Mouse (Mus musculus): ENCODE results near the gene Rusc1. TPM values are rescaled to one million over a fixed set of nuclear protein-coding genes. Genes with fewer than 3 reads are reported as not detected.

Gene Rusc1
- polyA plus RNA-seq, 1 experiment from 2014 or later, result 19.4 TPM

DNA sequence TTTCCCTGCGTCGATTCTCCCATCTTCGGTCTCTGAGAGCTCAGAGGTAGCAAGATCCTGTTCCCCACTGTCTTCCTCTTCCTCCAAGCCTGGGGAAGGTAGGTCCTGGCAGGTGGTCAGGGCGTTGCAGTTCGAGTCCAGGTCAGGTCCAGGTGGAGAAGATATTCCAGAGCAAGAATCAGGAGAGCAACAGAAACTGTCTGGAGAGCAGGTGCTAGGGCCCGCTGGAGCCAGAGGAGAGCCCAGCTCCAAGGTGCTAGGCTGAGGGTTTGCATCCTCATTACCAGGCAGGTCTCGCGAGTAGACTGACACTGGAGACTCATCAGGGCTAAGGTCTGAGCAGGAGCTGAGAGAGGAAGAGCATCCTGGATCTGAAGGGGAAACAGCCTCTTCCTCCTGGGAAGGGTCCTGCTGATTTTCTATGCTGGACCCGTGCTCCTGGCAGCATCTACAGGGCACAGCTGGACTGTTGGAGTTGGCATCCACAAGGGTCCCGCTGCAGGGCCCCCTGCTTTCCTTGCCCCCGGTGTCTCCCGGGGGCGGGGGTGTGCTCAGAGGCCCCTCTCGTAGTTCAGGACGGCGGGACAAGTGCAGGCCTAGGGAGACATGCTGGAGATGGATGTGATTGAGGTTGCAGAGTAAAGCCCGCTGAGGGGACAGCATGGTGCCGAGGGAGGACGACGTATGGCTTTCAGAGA, 1.2 kb downstream of the Rusc1 start:
- Histone ChIP-seq H3K27ac (replicated peaks) (no peak overlapping the region), H3K9ac (ENCODE audit: low read length) (no peak overlapping the region), H3K9me3 (ENCODE audit: control insufficient read depth, low read length) (no peaks in the 10 kb centered on the region), H3K4me1 (replicated peaks; ENCODE audit: control insufficient read depth, insufficient read depth) (peaks cover 9% of the 10 kb centered on the region; the same call in 1 of the 2 replicates), H3K4me2 (replicated peaks; ENCODE audit: low read depth) (peak overlapping the region; percentile 100), H3K4me3 (ENCODE audit: low read depth, low read length) (peak overlapping the region; percentile 64; the same call in 1 of the 2 replicates), H3K36me3 (ENCODE audit: control insufficient read depth, insufficient read depth, low read length) (peaks cover 12% of the 10 kb centered on the region; the same call in 1 of the 2 replicates), H3K27me3 (ENCODE audit: control insufficient read depth, insufficient read depth, low read length) (no peaks in the 10 kb centered on the region)
- ATAC-seq (ENCODE audit: low FRiP score, low TSS enrichment) (no peak), DNase-seq (ENCODE audit: low spot score) (no peak)
- 30% methylated on average over 20 of the region's 20 CpGs for WGBS
- TF ChIP-seq EP300 (optimal IDR thresholded peaks at IDR 0.05) (no peak), CTCF (IDR thresholded peaks at IDR 0.05; ENCODE audit: low read depth) (no peak)

DNA sequence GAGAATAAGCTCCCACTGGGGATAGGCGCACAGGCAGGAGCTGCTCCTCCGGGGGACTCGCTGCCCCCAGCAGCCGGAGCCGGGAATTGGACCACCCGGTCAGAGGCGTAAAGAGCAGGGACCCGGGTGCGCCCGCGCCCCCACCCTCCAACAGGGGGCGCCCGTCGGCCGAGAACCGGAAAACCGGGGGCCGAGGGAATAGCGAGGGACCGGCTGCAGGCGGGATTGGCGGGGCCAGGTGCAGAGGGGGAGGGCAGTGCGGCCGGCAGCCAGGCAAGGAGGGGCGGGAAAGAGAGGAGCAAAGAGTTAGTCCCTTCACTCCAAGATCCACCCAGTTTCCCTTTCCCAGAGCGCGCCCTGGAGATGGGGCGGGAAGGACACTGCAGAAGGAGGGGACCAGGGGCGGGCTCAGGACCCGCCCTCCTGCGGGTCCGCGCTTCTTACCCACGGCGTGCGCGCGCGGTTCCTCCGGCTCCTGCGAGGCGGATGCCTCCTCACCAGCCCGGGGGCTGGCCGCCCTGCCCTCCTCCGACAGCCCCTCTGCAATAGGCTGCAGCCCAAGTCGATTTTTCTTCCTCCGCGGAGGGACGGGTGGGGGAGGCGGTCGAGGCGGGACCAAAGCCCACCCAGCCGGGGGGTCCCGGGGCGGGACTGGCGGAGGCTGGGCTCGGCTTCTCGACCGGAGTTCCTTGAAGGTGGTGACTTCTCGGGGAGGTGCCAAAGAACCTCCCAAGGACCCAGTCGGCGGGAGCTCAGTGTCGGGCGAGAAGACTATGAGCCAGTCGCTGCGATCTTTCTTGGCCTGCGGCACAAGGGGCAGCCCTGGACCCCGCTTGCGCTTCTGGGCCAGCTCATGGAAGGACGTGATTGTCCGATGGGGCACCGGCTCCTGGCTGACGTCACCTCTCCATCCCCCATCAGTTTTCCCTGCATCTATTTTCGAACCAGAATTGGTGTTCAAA, 2.1 kb downstream of the Rusc1 start:
- Histone ChIP-seq H3K4me2 (replicated peaks; ENCODE audit: low read depth) (peak overlapping the region; percentile 100), H3K9me3 (ENCODE audit: control insufficient read depth, low read length) (no peaks in the 10 kb centered on the region), H3K27me3 (ENCODE audit: control insufficient read depth, insufficient read depth, low read length) (no peaks in the 10 kb centered on the region), H3K9ac (ENCODE audit: low read length) (peak overlapping the region; percentile 73), H3K27ac (replicated peaks) (peak overlapping the region; percentile 91), H3K36me3 (ENCODE audit: control insufficient read depth, insufficient read depth, low read length) (peaks cover 8% of the 10 kb centered on the region; the same call in 1 of the 2 replicates), H3K4me1 (replicated peaks; ENCODE audit: control insufficient read depth, insufficient read depth) (peaks cover 9% of the 10 kb centered on the region; the same call in 1 of the 2 replicates), H3K4me3 (ENCODE audit: low read depth, low read length) (peak overlapping the region; percentile 64)
- ATAC-seq (ENCODE audit: low FRiP score, low TSS enrichment), result peak; percentile 53
- WGBS, result under 1% methylated on average over 62 of the region's 74 CpGs
- TF ChIP-seq EP300 (optimal IDR thresholded peaks at IDR 0.05) (peak; percentile 5), CTCF (IDR thresholded peaks at IDR 0.05; ENCODE audit: low read depth) (peak; percentile 87)
- peak; percentile 87 for DNase-seq (ENCODE audit: low spot score)

DNA sequence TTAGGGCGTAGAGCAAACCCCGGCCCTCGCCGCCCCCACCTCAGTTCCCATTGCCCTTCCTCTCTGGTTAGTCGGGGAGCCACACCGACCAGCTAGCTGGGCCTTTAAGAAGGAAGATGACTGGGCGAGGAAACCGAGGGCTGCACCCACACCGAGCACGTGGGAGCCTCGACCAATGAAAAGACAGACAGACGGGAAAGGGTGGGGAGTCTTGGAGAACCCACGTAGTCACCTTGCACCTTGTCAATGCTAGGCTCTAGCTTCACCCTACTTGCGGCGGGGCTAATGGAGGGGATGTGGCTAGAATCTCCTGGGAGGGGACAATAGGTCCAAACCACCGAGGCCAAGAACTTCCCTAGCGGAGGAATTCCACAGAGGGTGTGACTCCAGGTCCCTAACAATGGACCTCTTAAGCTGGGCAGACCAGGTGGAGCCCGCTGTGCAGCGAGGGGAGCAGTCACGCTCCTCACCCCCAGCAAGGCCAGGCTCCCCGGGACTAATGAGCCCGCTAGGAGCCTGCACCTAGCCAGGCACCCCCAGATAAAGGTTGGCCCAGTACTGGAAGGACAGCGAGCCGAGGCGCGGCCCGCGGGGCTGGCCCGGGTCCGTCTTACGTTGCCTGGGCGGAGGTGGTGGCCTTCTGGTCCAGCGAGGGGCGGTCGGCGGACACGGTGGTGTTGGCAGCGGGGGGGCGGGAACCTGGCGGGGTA, 3.1 kb downstream of the Rusc1 start:
- Histone ChIP-seq H3K27ac (replicated peaks) (peak overlapping the region; percentile 91), H3K4me2 (replicated peaks; ENCODE audit: low read depth) (peak overlapping the region; percentile 100), H3K4me3 (ENCODE audit: low read depth, low read length) (peak overlapping the region; percentile 64), H3K27me3 (ENCODE audit: control insufficient read depth, insufficient read depth, low read length) (no peaks in the 10 kb centered on the region), H3K9ac (ENCODE audit: low read length) (peak overlapping the region; percentile 73), H3K9me3 (ENCODE audit: control insufficient read depth, low read length) (no peaks in the 10 kb centered on the region), H3K4me1 (replicated peaks; ENCODE audit: control insufficient read depth, insufficient read depth) (peaks cover 9% of the 10 kb centered on the region; the same call in 1 of the 2 replicates), H3K36me3 (ENCODE audit: control insufficient read depth, insufficient read depth, low read length) (peaks cover 3% of the 10 kb centered on the region; the same call in 1 of the 2 replicates)
- ATAC-seq (ENCODE audit: low FRiP score, low TSS enrichment), result peak; percentile 87
- under 1% methylated on average over 35 of the region's 40 CpGs for WGBS
- TF ChIP-seq CTCF (IDR thresholded peaks at IDR 0.05; ENCODE audit: low read depth) (no peak), EP300 (optimal IDR thresholded peaks at IDR 0.05) (no peak)
- peak; percentile 93 for DNase-seq (ENCODE audit: low spot score)

DNA sequence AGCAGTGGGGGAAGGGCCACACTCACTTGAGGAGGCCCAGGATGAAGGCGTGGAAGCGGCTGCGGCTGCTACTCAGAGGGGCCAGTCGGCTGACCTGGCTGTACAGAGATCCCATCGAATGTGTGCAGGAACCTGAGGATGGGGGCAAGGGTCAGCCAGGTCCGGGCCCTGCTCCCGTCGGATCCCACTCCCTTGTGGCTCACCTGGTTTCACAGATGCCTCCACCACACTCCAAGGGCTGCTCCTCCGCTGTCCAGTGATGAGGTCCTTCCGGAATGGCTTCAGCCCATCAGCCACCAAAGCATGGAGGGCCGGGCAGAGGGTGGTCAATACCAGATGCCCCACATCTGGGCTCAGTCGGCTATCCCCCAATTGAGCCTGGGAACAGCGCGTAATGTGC, 4.1 kb downstream of the Rusc1 start:
- H3K4me1 ChIP-seq (replicated peaks; ENCODE audit: control insufficient read depth, insufficient read depth), result peaks cover 9% of the 10 kb centered on the region; the same call in 1 of the 2 replicates
- H3K27ac ChIP-seq (replicated peaks), result no peak overlapping the region; the same call in 1 of the 2 replicates
- no peaks in the 10 kb centered on the region; the same call in 1 of the 2 replicates for H3K36me3 ChIP-seq (ENCODE audit: control insufficient read depth, insufficient read depth, low read length)
- peak overlapping the region; percentile 100 for H3K4me2 ChIP-seq (replicated peaks; ENCODE audit: low read depth)
- no peak for ATAC-seq (ENCODE audit: low FRiP score, low TSS enrichment)
- TF ChIP-seq CTCF (IDR thresholded peaks at IDR 0.05; ENCODE audit: low read depth) (no peak), EP300 (optimal IDR thresholded peaks at IDR 0.05) (no peak)
- H3K27me3 ChIP-seq (ENCODE audit: control insufficient read depth, insufficient read depth, low read length), result no peaks in the 10 kb centered on the region
- H3K9ac ChIP-seq (ENCODE audit: low read length), result peak overlapping the region; percentile 64
- no peaks in the 10 kb centered on the region for H3K9me3 ChIP-seq (ENCODE audit: control insufficient read depth, low read length)
- WGBS, result 54% methylated on average over 14 of the region's 14 CpGs
- no peak for DNase-seq (ENCODE audit: low spot score)
- H3K4me3 ChIP-seq (ENCODE audit: low read depth, low read length), result peak overlapping the region; percentile 64

DNA sequence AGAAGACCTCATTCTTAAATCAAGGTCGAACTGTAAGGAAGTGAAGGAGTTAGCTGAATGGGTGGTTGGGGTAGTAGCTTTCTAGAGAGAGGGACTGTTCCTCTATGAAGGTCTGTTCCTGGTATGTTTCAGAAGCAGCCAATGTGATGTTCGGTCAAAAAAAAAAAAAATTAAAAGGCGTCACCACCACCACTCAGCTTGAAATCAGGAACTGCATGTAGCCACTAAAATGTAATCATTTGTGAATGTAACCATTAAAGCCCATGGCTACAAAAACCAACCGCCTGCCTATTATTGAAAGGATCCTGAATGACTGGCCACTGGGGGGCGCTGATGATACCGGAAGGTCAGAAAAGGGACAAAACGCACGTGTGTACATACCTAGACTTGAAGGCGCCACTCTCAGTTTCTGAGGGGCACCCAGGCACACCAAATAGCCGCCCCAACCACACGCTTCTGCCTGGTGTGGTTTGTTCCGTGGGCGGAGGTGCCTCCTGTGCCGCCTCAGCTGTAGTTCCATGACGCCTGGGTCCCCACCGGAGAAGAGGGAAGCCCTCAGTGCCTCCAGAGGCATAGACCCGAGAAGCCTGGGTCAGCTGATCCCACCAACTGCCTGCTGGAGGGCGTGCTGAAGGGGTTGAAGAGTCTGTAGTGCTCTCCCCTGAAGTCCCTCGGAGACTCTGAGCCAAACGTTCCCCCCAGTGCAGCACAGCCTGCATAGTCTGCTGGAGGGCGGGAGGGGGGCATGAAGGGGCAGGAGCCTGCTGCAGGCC, 5.6 kb downstream of the Rusc1 start:
- H3K4me1 ChIP-seq (replicated peaks; ENCODE audit: control insufficient read depth, insufficient read depth), result peaks cover 9% of the 10 kb centered on the region; the same call in 1 of the 2 replicates
- ATAC-seq (ENCODE audit: low FRiP score, low TSS enrichment), result peak; percentile 16; the same call in 1 of the 2 replicates

More for the DNA sequence above, 5.6 kb downstream of the Rusc1 start:
- no peaks in the 10 kb centered on the region; the same call in 1 of the 2 replicates for H3K36me3 ChIP-seq (ENCODE audit: control insufficient read depth, insufficient read depth, low read length)
- TF ChIP-seq CTCF (IDR thresholded peaks at IDR 0.05; ENCODE audit: low read depth) (peak; percentile 84), EP300 (optimal IDR thresholded peaks at IDR 0.05) (no peak)
- no peak overlapping the region for H3K9ac ChIP-seq (ENCODE audit: low read length)
- no peaks in the 10 kb centered on the region for H3K9me3 ChIP-seq (ENCODE audit: control insufficient read depth, low read length)
- peak overlapping the region; percentile 39 for H3K4me2 ChIP-seq (replicated peaks; ENCODE audit: low read depth)
- H3K27ac ChIP-seq (replicated peaks), result no peak overlapping the region
- no peak overlapping the region for H3K4me3 ChIP-seq (ENCODE audit: low read depth, low read length)
- DNase-seq (ENCODE audit: low spot score), result peak; percentile 91
- H3K27me3 ChIP-seq (ENCODE audit: control insufficient read depth, insufficient read depth, low read length), result no peaks in the 10 kb centered on the region
- 24% methylated on average over 21 of the region's 21 CpGs for whole genome bisulfite sequencing

Data from stomach, postnatal 0 days (tissue).